Mouse (Mus musculus): ENCODE measurements around the gene Zc3h7b. TPM values are rescaled to one million over a fixed set of nuclear protein-coding genes. Genes with fewer than 3 reads are reported as not detected.
A peak's percentile ranks its signal among the peaks of the same experiment; 100 is the strongest.

Gene Zc3h7b
- polyA plus RNA-seq, 1 experiment from 2014 or later: 62.7 TPM

- no peak for DNase-seq (ENCODE audit: low spot score)
- no peak overlapping the region for H3K27ac ChIP-seq
- H3K4me3 ChIP-seq (replicated peaks; ENCODE audit: low read length): no peak overlapping the region
- H3K27me3 ChIP-seq (ENCODE audit: control insufficient read depth, insufficient read depth, low read length): no peaks in the 10 kb centered on the region
- H3K9ac ChIP-seq: no peak overlapping the region
- H3K4me1 ChIP-seq (replicated peaks; ENCODE audit: control insufficient read depth, insufficient read depth, low read length): no peaks in the 10 kb centered on the region
- 88% methylated on average over 20 of the region's 20 CpGs for WGBS
- H3K4me2 ChIP-seq (replicated peaks): no peak overlapping the region
- H3K36me3 ChIP-seq (replicated peaks; ENCODE audit: control insufficient read depth, insufficient read depth): peaks cover 94% of the 10 kb centered on the region
- no peak for ATAC-seq (ENCODE audit: low FRiP score)
- no peaks in the 10 kb centered on the region for H3K9me3 ChIP-seq (ENCODE audit: control insufficient read depth, low read length)
Observed at GRCm38 (mm10) chr15:81772431-81773120, 27.7 kb downstream of the Zc3h7b start.

- Histone ChIP-seq H3K9ac (no peak overlapping the region), H3K27ac (no peak overlapping the region), H3K4me3 (replicated peaks; ENCODE audit: low read length) (no peak overlapping the region), H3K27me3 (ENCODE audit: control insufficient read depth, insufficient read depth, low read length) (no peaks in the 10 kb centered on the region), H3K4me2 (replicated peaks) (no peak overlapping the region), H3K4me1 (replicated peaks; ENCODE audit: control insufficient read depth, insufficient read depth, low read length) (no peaks in the 10 kb centered on the region), H3K9me3 (ENCODE audit: control insufficient read depth, low read length) (no peaks in the 10 kb centered on the region), H3K36me3 (replicated peaks; ENCODE audit: control insufficient read depth, insufficient read depth) (peaks cover 96% of the 10 kb centered on the region)
- DNase-seq (ENCODE audit: low spot score) (no peak), ATAC-seq (ENCODE audit: low FRiP score) (no peak)
- WGBS: 92% methylated on average over 15 of the region's 15 CpGs
Observed at GRCm38 (mm10) chr15:81774505-81775171, 29.8 kb downstream of the Zc3h7b start.

GRCm38 (mm10) chr15:81776631-81777422, 32.0 kb downstream of the Zc3h7b start:
- Histone ChIP-seq H3K27ac (no peak overlapping the region), H3K4me3 (replicated peaks; ENCODE audit: low read length) (no peak overlapping the region), H3K36me3 (replicated peaks; ENCODE audit: control insufficient read depth, insufficient read depth) (peaks cover 100% of the 10 kb centered on the region), H3K9me3 (ENCODE audit: control insufficient read depth, low read length) (no peaks in the 10 kb centered on the region), H3K9ac (no peak overlapping the region), H3K27me3 (ENCODE audit: control insufficient read depth, insufficient read depth, low read length) (no peaks in the 10 kb centered on the region), H3K4me2 (replicated peaks) (no peak overlapping the region), H3K4me1 (replicated peaks; ENCODE audit: control insufficient read depth, insufficient read depth, low read length) (no peaks in the 10 kb centered on the region)
- no peak for DNase-seq (ENCODE audit: low spot score)
- 91% methylated on average over 11 of the region's 11 CpGs for WGBS
- no peak for ATAC-seq (ENCODE audit: low FRiP score)

GRCm38 (mm10) chr15:81781816-81782215, 37.0 kb downstream of the Zc3h7b start:
- Histone ChIP-seq H3K27ac (no peak overlapping the region), H3K4me2 (replicated peaks) (no peak overlapping the region), H3K9ac (no peak overlapping the region), H3K4me1 (replicated peaks; ENCODE audit: control insufficient read depth, insufficient read depth, low read length) (no peaks in the 10 kb centered on the region), H3K9me3 (ENCODE audit: control insufficient read depth, low read length) (no peaks in the 10 kb centered on the region), H3K36me3 (replicated peaks; ENCODE audit: control insufficient read depth, insufficient read depth) (peaks cover 99% of the 10 kb centered on the region), H3K4me3 (replicated peaks; ENCODE audit: low read length) (no peak overlapping the region), H3K27me3 (ENCODE audit: control insufficient read depth, insufficient read depth, low read length) (no peaks in the 10 kb centered on the region)
- ATAC-seq (ENCODE audit: low FRiP score): no peak
- WGBS: 72% methylated on average over 7 of the region's 7 CpGs
- DNase-seq (ENCODE audit: low spot score): no peak

GRCm38 (mm10) chr15:81784762-81785161, 39.9 kb downstream of the Zc3h7b start:
- Histone ChIP-seq H3K36me3 (replicated peaks; ENCODE audit: control insufficient read depth, insufficient read depth) (peaks cover 98% of the 10 kb centered on the region), H3K4me3 (replicated peaks; ENCODE audit: low read length) (no peak overlapping the region), H3K4me1 (replicated peaks; ENCODE audit: control insufficient read depth, insufficient read depth, low read length) (no peaks in the 10 kb centered on the region), H3K9me3 (ENCODE audit: control insufficient read depth, low read length) (no peaks in the 10 kb centered on the region), H3K27ac (no peak overlapping the region), H3K9ac (no peak overlapping the region), H3K4me2 (replicated peaks) (no peak overlapping the region), H3K27me3 (ENCODE audit: control insufficient read depth, insufficient read depth, low read length) (no peaks in the 10 kb centered on the region)
- 70% methylated on average over 5 of the region's 5 CpGs for WGBS
- ATAC-seq (ENCODE audit: low FRiP score): no peak
- DNase-seq (ENCODE audit: low spot score): peak; percentile 44

GRCm38 (mm10) chr15:81785701-81786100, 40.8 kb downstream of the Zc3h7b start:
- Histone ChIP-seq H3K4me1 (replicated peaks; ENCODE audit: control insufficient read depth, insufficient read depth, low read length) (no peaks in the 10 kb centered on the region), H3K4me2 (replicated peaks) (no peak overlapping the region), H3K9me3 (ENCODE audit: control insufficient read depth, low read length) (no peaks in the 10 kb centered on the region), H3K27ac (no peak overlapping the region), H3K4me3 (replicated peaks; ENCODE audit: low read length) (no peak overlapping the region), H3K9ac (no peak overlapping the region), H3K36me3 (replicated peaks; ENCODE audit: control insufficient read depth, insufficient read depth) (peaks cover 97% of the 10 kb centered on the region), H3K27me3 (ENCODE audit: control insufficient read depth, insufficient read depth, low read length) (no peaks in the 10 kb centered on the region)
- no peak for DNase-seq (ENCODE audit: low spot score)
- no peak for ATAC-seq (ENCODE audit: low FRiP score)
- 96% methylated on average over 8 of the region's 8 CpGs for WGBS

- Histone ChIP-seq H3K9me3 (ENCODE audit: control insufficient read depth, low read length) (no peaks in the 10 kb centered on the region), H3K36me3 (replicated peaks; ENCODE audit: control insufficient read depth, insufficient read depth) (peaks cover 97% of the 10 kb centered on the region), H3K4me1 (replicated peaks; ENCODE audit: control insufficient read depth, insufficient read depth, low read length) (no peaks in the 10 kb centered on the region), H3K4me3 (replicated peaks; ENCODE audit: low read length) (no peak overlapping the region), H3K9ac (no peak overlapping the region), H3K27ac (no peak overlapping the region), H3K27me3 (ENCODE audit: control insufficient read depth, insufficient read depth, low read length) (no peaks in the 10 kb centered on the region), H3K4me2 (replicated peaks) (no peak overlapping the region)
- ATAC-seq (ENCODE audit: low FRiP score) (no peak), DNase-seq (ENCODE audit: low spot score) (no peak)
- whole genome bisulfite sequencing: 96% methylated on average over 13 of the region's 13 CpGs
Observed at GRCm38 (mm10) chr15:81787525-81787924, 42.7 kb downstream of the Zc3h7b start.

GRCm38 (mm10) chr15:81792444-81792843, 47.6 kb downstream of the Zc3h7b start:
- no peak overlapping the region for H3K9ac ChIP-seq
- ATAC-seq (ENCODE audit: low FRiP score) (no peak), DNase-seq (ENCODE audit: low spot score) (no peak)
- no peaks in the 10 kb centered on the region for H3K9me3 ChIP-seq (ENCODE audit: control insufficient read depth, low read length)
- H3K27me3 ChIP-seq (ENCODE audit: control insufficient read depth, insufficient read depth, low read length): no peaks in the 10 kb centered on the region
- no peak overlapping the region for H3K27ac ChIP-seq
- 94% methylated on average over 9 of the region's 9 CpGs for WGBS
- peaks cover 79% of the 10 kb centered on the region for H3K36me3 ChIP-seq (replicated peaks; ENCODE audit: control insufficient read depth, insufficient read depth)
- H3K4me3 ChIP-seq (replicated peaks; ENCODE audit: low read length): no peak overlapping the region
- no peak overlapping the region for H3K4me2 ChIP-seq (replicated peaks)
- no peaks in the 10 kb centered on the region for H3K4me1 ChIP-seq (replicated peaks; ENCODE audit: control insufficient read depth, insufficient read depth, low read length)

- Histone ChIP-seq H3K4me2 (replicated peaks) (no peak overlapping the region), H3K4me3 (replicated peaks; ENCODE audit: low read length) (no peak overlapping the region), H3K4me1 (replicated peaks; ENCODE audit: control insufficient read depth, insufficient read depth, low read length) (no peaks in the 10 kb centered on the region), H3K27me3 (ENCODE audit: control insufficient read depth, insufficient read depth, low read length) (no peaks in the 10 kb centered on the region), H3K9me3 (ENCODE audit: control insufficient read depth, low read length) (no peaks in the 10 kb centered on the region), H3K27ac (no peak overlapping the region), H3K36me3 (replicated peaks; ENCODE audit: control insufficient read depth, insufficient read depth) (peaks cover 43% of the 10 kb centered on the region), H3K9ac (no peak overlapping the region)
- DNase-seq (ENCODE audit: low spot score): no peak
- ATAC-seq (ENCODE audit: low FRiP score): no peak
- WGBS: 72% methylated on average over 3 of the region's 3 CpGs
Observed at GRCm38 (mm10) chr15:81796228-81796627, 51.4 kb downstream of the Zc3h7b start.
